Mouse (Mus musculus) regulatory T cell (primary cell): ENCODE results near the gene Fgf8.

Experiments
- in situ Hi-C: fragments of 300-600 bp; cut with MboI, MseI; formaldehyde crosslinking; loops from one replicate; pipeline ENCODE4 v1.15.1; 2025; ENCODE audit warnings: high pct_unique_total_duplicates

Fgf8 gene

DNA sequence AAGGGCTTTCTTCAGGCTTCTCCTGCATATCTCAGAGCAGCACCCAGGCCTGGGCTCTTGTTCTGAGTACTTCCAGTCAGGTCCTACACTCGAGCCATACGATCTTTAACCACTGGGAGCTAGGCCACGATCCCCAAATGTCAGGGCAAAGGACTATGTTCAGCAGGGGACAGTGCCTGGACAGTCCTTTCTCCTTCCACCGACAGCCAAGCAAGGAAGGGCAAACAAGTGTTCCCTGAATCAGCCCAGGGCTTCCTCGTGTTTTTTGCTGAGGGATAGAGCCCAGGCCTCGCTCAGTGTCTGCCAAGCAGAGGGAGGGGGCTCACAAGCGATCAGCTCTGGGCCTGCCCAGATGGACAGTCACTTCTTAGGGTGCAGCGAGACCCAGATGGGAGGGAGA, 12.7 kb downstream of the Fgf8 start:
- in situ Hi-C loops, result no loop called here

DNA sequence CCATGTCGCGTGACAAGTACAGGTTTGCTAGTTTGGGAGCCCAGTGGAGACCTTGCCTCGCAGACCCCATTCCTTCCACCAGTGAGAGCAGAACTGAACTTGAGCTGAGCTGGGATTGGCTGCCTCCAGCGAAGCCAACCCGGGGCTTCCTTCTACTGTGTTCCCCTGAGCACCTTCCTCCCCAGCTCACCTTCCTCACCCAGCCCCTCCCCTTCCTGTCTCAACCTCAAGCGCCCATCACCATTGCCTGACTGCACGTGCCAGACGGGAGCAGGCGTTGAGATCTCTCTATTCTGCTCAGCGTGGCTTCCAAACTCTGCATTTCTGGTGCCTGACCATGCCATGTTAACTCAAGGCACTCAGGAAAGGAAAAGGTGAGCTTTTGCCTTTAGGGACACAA, 15.5 kb downstream of the Fgf8 start:
- in situ Hi-C loops, result loop anchor here (5.0 to 10.0 kb wide), 2 partner anchors 40 to 512 kb away; no protein-coding TSS in a partner anchor

DNA sequence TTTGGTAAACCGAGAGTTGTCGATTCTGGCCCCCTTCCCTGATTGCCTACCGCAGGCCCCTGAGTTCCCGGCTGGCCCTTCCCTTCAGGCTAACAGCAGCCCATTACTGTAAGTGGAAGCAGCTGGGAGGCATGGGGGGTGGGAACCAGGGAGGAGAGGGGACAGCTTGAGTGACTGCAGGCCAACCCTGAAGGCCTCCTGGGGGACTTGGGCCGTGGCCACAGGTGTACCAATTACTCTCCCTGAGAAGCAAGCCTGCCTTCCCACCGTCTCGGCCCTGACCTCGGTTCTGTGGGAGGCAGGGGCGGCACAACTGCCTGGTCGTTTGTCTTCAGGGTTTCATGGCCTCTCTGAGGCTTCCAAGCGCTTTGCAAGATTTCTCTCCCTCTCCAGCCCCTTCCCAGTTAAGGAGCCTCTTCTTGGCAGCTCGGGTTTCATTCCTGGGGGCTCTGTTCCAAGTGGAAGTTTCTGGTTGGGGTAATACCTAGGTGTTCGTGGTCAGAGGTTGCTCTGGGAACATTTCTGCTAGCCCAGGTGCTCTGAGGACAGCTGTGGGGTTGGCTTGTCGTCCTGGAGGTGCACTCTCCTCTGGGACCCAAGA, 16.9 kb downstream of the Fgf8 start:
- in situ Hi-C loops, result loop anchor here (5.0 to 10.0 kb wide), 2 partner anchors 38 to 511 kb away; no protein-coding TSS in a partner anchor

GRCm38 (mm10) chr19:45722188-45722587, 20.5 kb downstream of the Fgf8 start:
- in situ Hi-C loops, result loop anchor here (10.0 kb wide), 1 partner anchor 507 kb away; no protein-coding TSS in a partner anchor

- in situ Hi-C loops, result no loop called here
These were observed 24.4 kb downstream of the Fgf8 start for GRCm38 (mm10) chr19:45718286-45718685.

GRCm38 (mm10) chr19:45717493-45718220, 25.1 kb downstream of the Fgf8 start:
- in situ Hi-C loops, result no loop called here

DNA sequence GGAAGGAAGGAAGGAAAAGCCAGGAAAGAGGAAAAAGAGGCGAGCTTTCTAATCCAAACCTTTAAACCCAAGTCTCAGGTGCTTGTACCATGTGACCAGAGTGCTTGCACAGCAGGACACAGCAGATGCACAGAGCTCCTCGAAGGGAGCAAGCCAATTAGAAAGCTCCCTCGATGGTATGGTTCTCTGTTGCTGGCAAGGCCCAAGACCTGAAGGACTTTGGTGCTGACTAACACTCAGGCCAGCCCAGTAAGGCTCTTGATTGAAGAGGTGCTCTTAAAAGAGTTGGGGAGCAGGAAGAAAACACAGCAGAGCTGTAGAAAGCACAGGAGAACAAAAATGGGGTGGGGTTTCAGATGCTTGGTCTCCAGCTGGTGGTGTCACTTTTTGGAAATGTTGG, 34.0 kb downstream of the Fgf8 start:
- in situ Hi-C loops, result no loop called here

GRCm38 (mm10) chr19:45696281-45696600, 46.5 kb downstream of the Fgf8 start:
- in situ Hi-C loops, result no loop called here

DNA sequence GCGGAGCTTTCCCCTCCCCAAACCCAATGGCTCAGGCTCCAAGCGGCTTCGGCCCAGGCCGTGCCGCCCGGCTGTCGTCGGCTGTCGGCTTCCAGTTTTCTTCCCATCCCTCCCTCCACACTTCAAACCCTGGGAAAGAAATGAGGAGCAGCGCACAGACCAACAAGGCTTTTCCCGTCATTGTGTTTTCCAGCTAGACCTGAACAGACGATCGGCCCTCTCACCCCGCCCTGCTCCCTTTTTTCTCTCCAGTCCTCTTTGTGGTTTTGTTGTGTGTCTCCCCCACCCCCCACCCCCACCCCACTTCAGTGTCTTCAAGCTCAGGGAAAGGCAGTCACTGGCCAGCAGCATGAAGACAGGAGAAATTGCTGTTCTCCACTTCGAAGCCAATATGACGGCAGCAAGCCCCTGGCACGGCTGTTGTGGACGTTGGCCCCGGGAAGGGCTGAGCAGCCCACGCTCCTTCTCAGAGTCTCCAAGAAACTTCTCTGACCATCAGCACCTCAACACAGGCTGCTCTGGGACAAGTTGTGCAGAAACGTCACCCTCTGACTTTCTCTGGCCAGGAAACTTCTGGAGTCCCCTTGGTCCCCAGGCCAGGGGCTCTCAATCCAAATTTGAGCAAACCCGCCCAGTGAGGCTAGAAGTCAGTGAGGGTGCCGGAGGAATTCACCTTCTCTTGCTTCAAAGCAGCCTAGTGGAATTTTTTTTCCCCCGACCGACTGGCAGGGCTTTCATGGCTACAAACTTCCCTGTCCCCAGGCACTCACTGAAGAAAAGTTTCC, 47.0 kb downstream of the Fgf8 start:
- in situ Hi-C loops, result no loop called here

DNA sequence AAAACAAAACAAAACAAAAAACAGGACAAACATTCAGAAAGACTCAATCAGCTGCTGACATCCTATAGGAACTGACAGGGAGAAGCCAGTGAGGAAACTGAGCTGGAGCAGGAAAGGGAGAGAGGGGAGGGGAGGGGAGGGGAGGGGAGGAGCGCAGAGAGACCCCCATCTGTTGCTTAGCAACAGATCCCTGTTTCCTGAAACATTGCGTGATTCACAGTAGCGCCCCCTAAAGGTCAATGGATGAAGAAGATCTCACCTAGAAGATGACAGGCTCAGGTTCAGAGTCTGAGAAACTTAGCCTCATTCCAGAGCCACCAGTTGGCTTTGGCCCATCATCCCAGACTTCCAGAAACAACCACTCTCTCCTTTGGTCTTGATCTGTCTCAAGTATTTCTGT, 48.7 kb downstream of the Fgf8 start:
- in situ Hi-C loops, result no loop called here

DNA sequence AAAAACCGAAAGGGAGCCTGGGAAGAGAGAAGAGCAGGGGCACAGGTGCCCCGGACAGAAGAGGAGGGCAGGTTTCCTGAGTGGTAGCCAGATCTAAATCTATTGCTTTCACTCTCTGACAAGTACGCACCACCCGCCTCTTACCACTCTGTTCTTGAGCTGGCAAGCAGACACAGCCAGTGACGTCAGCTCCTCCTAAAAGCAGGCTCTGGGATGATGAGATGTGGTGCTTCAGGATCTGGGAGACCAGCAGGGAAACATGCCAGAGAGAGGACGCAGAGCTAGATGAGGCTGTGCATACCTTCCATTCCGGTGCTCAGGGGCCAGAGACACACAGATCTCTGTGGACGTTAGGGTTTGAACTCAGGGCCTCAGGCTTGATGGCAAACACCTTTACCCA, 50.5 kb downstream of the Fgf8 start:
- in situ Hi-C loops, result no loop called here

DNA sequence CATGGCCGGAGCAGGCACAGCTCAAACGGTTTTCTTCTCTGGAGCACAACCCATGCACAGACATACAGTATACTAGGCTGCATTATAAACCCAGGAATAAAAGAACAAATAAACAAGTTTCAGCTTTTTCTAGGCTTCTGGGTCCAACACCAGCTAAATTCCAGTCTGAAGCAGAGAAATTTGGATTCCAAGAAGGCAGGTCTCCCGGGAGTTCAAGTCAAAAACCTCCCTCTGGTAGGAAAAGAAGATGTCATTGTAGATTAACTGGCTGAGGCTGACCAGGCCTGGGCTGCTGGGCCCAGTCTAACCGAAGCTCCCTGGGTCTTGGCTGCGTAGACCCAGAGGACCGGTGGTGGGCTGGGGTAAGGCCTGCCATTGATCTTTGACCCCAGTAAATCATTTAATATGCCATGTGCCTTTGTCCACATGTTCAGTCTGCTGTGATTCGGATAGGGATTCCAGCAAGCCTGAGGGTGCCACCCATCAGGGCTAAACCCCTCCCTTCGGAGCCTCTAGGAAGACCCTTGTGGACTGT, 51.6 kb downstream of the Fgf8 start:
- in situ Hi-C loops, result no loop called here

DNA sequence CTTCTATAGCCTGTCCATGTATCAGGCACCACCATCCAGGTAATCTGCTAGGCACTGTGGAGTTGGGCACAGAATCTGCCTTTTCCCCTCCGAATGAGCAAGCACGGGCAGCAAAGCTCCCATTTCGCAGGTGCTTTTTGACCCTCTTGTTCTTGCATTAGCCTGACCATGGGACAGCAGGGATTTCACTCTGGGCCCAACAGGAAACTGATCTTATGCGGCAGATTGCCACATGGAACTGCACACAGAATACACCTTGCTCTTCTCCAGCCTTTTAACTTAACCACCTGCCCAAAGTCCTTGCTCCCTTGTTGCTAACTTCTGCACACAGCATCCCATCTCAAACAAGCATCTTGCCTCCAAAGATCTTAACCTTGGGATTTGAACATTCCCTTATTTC, 55.7 kb downstream of the Fgf8 start:
- in situ Hi-C loops, result loop anchor here (5.0 kb wide), 1 partner anchor 40 kb away; no protein-coding TSS in a partner anchor
